Mouse (Mus musculus) limb, embryonic 14.5 days (tissue): ENCODE results near the gene Gm20683. TPM values are rescaled to one million over a fixed set of nuclear protein-coding genes. Genes with fewer than 3 reads are reported as not detected.

Experiments
- ATAC-seq: fragments of 200-750 bp; cut with Nextera tagmentation; 2 replicates; pipeline ENCODE4 v1.8.0; 2017; ENCODE audit warnings: low read depth, moderate number of reproducible peaks, moderate TSS enrichment; ENCODE audit not compliant: low FRiP score
- DNase-seq: peaks from one replicate; pipeline ENCODE4 v3.0.0-alpha.2; 2015; ENCODE audit warnings: low spot score
- H3K27ac ChIP-seq: fragments of 300-500 bp; sonication (generic); replicated peaks from 2 replicates; pipeline ENCODE4 v1.5.1; 2014; ENCODE audit warnings: low read depth, mild to moderate bottlenecking, low read length, moderate library complexity, mixed read lengths
- H3K27me3 ChIP-seq: fragments of 300-500 bp; sonication (generic); 2 replicates; pipeline ENCODE4 v1.6.1; 2014; ENCODE audit warnings: low read length, mixed read lengths; ENCODE audit not compliant: control insufficient read depth, insufficient read depth
- H3K36me3 ChIP-seq: fragments of 300-500 bp; sonication (generic); 2 replicates; pipeline ENCODE4 v1.6.1; 2014; ENCODE audit warnings: mild to moderate bottlenecking, low read length, moderate library complexity, mixed read lengths; ENCODE audit not compliant: control insufficient read depth, insufficient read depth
- H3K4me1 ChIP-seq: fragments of 300-500 bp; sonication (generic); 2 replicates; pipeline ENCODE4 v1.6.1; 2014; ENCODE audit warnings: antibody characterized with exemption, low read length, mixed read lengths; ENCODE audit not compliant: control insufficient read depth, insufficient read depth
- H3K4me2 ChIP-seq: fragments of 300-500 bp; sonication (generic); replicated peaks from 2 replicates; pipeline ENCODE4 v1.6.1; 2014; ENCODE audit warnings: low read depth, mild to moderate bottlenecking, low read length, moderate library complexity; ENCODE audit not compliant: severe bottlenecking
- H3K4me3 ChIP-seq: fragments of 300-500 bp; sonication (generic); replicated peaks from 2 replicates; pipeline ENCODE4 v1.5.1; 2014; ENCODE audit warnings: low read length
- H3K9ac ChIP-seq: fragments of 300-500 bp; sonication (generic); 2 replicates; pipeline ENCODE4 v1.6.1; 2014; ENCODE audit warnings: mild to moderate bottlenecking, low read depth, low read length, moderate library complexity; ENCODE audit not compliant: severe bottlenecking
- H3K9me3 ChIP-seq: fragments of 300-500 bp; sonication (generic); 2 replicates; pipeline ENCODE4 v1.6.1; 2016; ENCODE audit warnings: low read length; ENCODE audit not compliant: control insufficient read depth
- POLR2A ChIP-seq: fragments of 200-500 bp; IDR thresholded peaks from 2 replicates; pipeline ENCODE4 v1.8.0; 2012; ENCODE audit warnings: inconsistent platforms, mild to moderate bottlenecking, moderate library complexity, borderline replicate concordance; ENCODE audit not compliant: insufficient read depth, insufficient read length; ENCODE audit errors: extremely low read depth
- WGBS: fragments of 180-500 bp; shearing (Covaris S2); extraction: QIAGEN DNeasy Blood & Tissue Kit; methylation state at CpG from one replicate; pipeline ENCODE4 v1.1.7; 2014; 5-methylcytosine and 5-hydroxymethylcytosine counted together
- polyA plus RNA-seq, 2 experiments: library from polyadenylated mRNA; depleted of rRNA in 1 of 2; stranded (reverse) in 1 of 2; unstranded in 1 of 2; fragments of >200 nt; fragmentation: Nextera tagmentation in 1 of 2; extraction: Ambion mirVana in 1 of 2; gene quantifications; 2 replicates each; pipeline versions ENCODE4 v1.2.1 to v1.2.3; 2012 to 2014

The Gm20683 gene
- 13.0 and 19.4 TPM in 2 replicates for polyA plus RNA-seq (2012; rRNA removed)
- polyA plus RNA-seq (2014; fragmentation: Nextera tagmentation; extraction: Ambion mirVana), result 2.2 and 2.5 TPM in 2 replicates

DNA sequence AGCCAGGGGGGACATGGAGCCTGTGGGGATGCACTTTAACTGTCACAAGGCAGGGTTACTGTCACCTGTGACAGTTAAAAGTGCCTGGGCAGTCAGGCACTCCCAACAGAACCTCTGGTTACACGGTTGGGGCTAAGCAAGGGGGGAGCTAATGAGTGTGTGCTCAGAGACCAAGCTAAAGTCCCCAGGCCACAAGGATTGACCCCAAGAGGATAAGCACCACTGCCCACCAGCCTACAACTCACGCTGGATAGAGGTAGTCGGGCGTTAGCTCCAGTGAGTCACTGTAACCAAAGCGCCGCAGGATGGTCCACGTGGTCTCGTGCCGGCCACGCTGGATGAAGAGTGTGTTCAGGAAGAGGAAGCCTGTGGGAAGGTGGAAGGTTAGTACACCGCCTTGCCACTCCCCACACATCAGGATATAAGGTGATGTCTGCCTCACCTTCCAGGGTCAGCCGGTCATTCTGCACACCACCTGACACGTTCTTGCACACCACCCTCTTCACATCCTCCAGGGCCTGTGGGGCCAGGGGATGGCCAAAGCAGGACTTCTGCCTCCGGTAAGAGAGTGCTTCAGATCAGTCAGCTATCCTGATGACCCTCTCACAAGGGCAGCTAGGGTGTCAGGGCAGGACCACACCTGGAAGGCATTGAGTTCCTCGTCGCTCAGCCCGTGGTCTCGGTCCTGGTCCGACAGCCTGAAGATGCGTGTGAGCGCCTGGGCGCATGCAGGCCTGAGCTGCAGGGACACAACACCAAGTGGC is at the start of gene Gm20683:
Gm20683 (minus strand) TSS at position 647 of the 764 bp plus-strand sequence.
- no peak for TF ChIP-seq POLR2A
- WGBS, result 95% methylated on average over 22 of the region's 22 CpGs
- DNase-seq, result no peak
- H3K36me3 ChIP-seq, result peaks cover 54% of the 10 kb centered on the region
- no peak for ATAC-seq
- H3K27ac ChIP-seq, result no peak within 1 kb of the TSS
- H3K9ac ChIP-seq, result no peak within 1 kb of the TSS
- no peaks in the 10 kb centered on the region for H3K27me3 ChIP-seq
- no peak within 1 kb of the TSS for H3K4me2 ChIP-seq
- H3K4me1 ChIP-seq, result peaks cover 21% of the 10 kb centered on the region; the same call in 1 of the 2 replicates
- no peaks in the 10 kb centered on the region for H3K9me3 ChIP-seq
- no peak within 1 kb of the TSS for H3K4me3 ChIP-seq

GRCm38 (mm10) chr17:25888837-25889236 is 47.3 kb upstream of the Gm20683 start:
- H3K27me3 ChIP-seq, result no peaks in the 10 kb centered on the region
- DNase-seq (no peak), ATAC-seq (no peak)
- H3K27ac ChIP-seq, result no peak overlapping the region
- H3K4me2 ChIP-seq, result no peak overlapping the region
- no peaks in the 10 kb centered on the region for H3K9me3 ChIP-seq
- no peak overlapping the region for H3K4me3 ChIP-seq
- TF ChIP-seq POLR2A, result no peak
- H3K9ac ChIP-seq, result no peak overlapping the region
- WGBS, result 88% methylated on average over 3 of the region's 3 CpGs
- peaks cover 50% of the 10 kb centered on the region for H3K36me3 ChIP-seq
- H3K4me1 ChIP-seq, result no peaks in the 10 kb centered on the region

DNA sequence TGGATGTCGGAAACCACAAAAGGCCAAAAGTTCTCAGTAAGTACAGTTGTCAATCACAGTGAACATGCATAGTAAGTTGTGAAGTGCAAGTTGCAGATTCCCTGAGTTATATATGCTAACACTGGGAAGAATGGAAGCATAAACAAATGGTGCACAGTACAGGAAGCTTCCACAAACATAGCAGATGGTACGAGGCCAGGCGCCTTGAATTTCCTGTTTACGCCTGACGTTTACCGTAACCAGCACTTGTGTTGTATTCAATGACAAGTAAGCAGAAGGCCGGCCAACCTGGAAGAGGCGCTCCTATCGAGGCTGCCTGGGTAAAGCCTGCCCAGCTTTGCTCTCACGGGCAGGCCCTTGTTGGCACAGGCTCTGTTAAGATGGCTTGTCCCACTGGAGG is 45.9 kb upstream of the Gm20683 start:
- TF ChIP-seq POLR2A, result no peak
- Histone ChIP-seq H3K36me3 (peaks cover 64% of the 10 kb centered on the region), H3K27me3 (no peaks in the 10 kb centered on the region), H3K9me3 (no peaks in the 10 kb centered on the region), H3K27ac (no peak overlapping the region), H3K4me1 (no peaks in the 10 kb centered on the region), H3K4me3 (no peak overlapping the region), H3K4me2 (no peak overlapping the region), H3K9ac (no peak overlapping the region)
- DNase-seq (no peak), ATAC-seq (no peak)
- 87% methylated on average over 10 of the region's 10 CpGs for WGBS

GRCm38 (mm10) chr17:25886806-25887205 is 45.2 kb upstream of the Gm20683 start:
- H3K36me3 ChIP-seq, result peaks cover 70% of the 10 kb centered on the region
- no peak for ATAC-seq

GRCm38 (mm10) chr17:25885636-25886035 is 44.1 kb upstream of the Gm20683 start:
- Histone ChIP-seq H3K9ac (no peak overlapping the region), H3K9me3 (no peaks in the 10 kb centered on the region), H3K27ac (no peak overlapping the region), H3K4me3 (no peak overlapping the region), H3K4me2 (no peak overlapping the region), H3K4me1 (no peaks in the 10 kb centered on the region), H3K36me3 (peaks cover 71% of the 10 kb centered on the region), H3K27me3 (no peaks in the 10 kb centered on the region)
- ATAC-seq (no peak), DNase-seq (no peak)
- no peak for TF ChIP-seq POLR2A
- 67% methylated on average over 4 of the region's 4 CpGs for WGBS

More at GRCm38 (mm10) chr17:25886806-25887205, 45.2 kb upstream of the Gm20683 start:
- H3K27me3 ChIP-seq, result no peaks in the 10 kb centered on the region
- no peaks in the 10 kb centered on the region for H3K4me1 ChIP-seq
- H3K4me2 ChIP-seq, result no peak overlapping the region
- H3K9me3 ChIP-seq, result no peaks in the 10 kb centered on the region
- no peak overlapping the region for H3K9ac ChIP-seq
- H3K27ac ChIP-seq, result no peak overlapping the region
- no peak for TF ChIP-seq POLR2A
- H3K4me3 ChIP-seq, result no peak overlapping the region
- no peak for DNase-seq

DNA sequence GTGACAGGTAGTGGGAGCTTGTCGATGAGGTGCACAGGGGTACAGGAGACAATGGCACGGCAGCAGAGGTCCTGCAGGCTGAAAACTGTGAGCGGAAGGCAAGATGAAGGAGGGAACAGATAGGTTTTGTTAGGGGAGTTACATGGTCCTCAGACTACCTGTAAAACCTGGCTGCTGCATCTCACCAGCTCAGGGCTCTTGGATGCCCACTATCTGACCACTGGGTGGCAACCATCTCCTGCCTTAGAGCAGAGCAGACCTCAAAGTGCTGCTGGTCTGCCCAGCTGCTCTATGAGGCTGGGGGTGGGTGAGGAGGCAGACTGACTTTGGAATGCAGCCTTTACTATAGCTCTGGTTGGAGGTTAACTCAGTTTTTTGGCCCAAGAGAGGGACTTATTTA is 42.3 kb upstream of the Gm20683 start:
- ATAC-seq (no peak), DNase-seq (no peak)
- no peak overlapping the region for H3K4me2 ChIP-seq
- H3K27ac ChIP-seq, result no peak overlapping the region
- H3K27me3 ChIP-seq, result no peaks in the 10 kb centered on the region
- H3K9me3 ChIP-seq, result no peaks in the 10 kb centered on the region
- peaks cover 66% of the 10 kb centered on the region for H3K36me3 ChIP-seq
- TF ChIP-seq POLR2A, result no peak
- 96% methylated on average over 3 of the region's 3 CpGs for WGBS
- H3K4me3 ChIP-seq, result no peak overlapping the region
- H3K9ac ChIP-seq, result no peak overlapping the region
- H3K4me1 ChIP-seq, result no peaks in the 10 kb centered on the region
